11 mouse cellular contexts compared by ENCODE assay signal in genomic region chr11:52875916-52876765, GRCm38 (mm10).
DNase-seq lines count a peak whose midpoint lies in the region; ATAC-seq lines count a peak whose summit lies in the region.
"Had no signal": no experiment of that assay in that cellular context is flagged by ENCODE, and none has a peak within 500 bp of the region (broad histone marks: within the 10 kb centered on the region; RNA-seq: fewer than 3 reads in every experiment).

No protein-coding gene starts in this region.

- peak; percentile 58 for ATAC-seq in frontal cortex, adult (ENCODE audit: low TSS enrichment)
- ATAC-seq: intestine, postnatal 0 days had no signal

- DNase-seq in frontal cortex, postnatal 10 days (ENCODE audit: low spot score in 2 of 2) = no peak
- DNase-seq in adrenal gland, adult 8-10 months = peak; percentile 73
- peak; percentile 21 for DNase-seq in heart, adult 8-10 months (ENCODE audit: low spot score)
- DNase-seq in lung, postnatal 10 days = peak; percentile 21
- no peak for DNase-seq in spleen, postnatal 14 days (ENCODE audit: low spot score in 2 of 2)
- no peak for DNase-seq in gastrocnemius, postnatal 4 days (ENCODE audit: low spot score in 2 of 2)
- no peak for DNase-seq in layer of hippocampus, postnatal 36 days
- DNase-seq: B cell, adult 2 months; thymus, adult 18-20 months had no signal

Comparison
In these comparisons a context has a peak if more than half of its experiments do, and no peak if none do; other contexts are left out.
1. DNase-seq: peak in adrenal gland, adult 8-10 months (single experiment), heart, adult 8-10 months (single experiment) and lung, postnatal 10 days (single experiment); none in frontal cortex, postnatal 10 days (0 of 2), spleen, postnatal 14 days (0 of 2), gastrocnemius, postnatal 4 days (0 of 2) and layer of hippocampus, postnatal 36 days (0 of 2).